Mouse (Mus musculus) megakaryocyte, embryonic 14.5 days (primary cell): Measurements from ENCODE around the gene Zbtb8os.

Source experiments
- FLI1 ChIP-seq: IDR thresholded peaks from 2 replicates; pipeline ENCODE4 v1.6.1; 2012; ENCODE audit warnings: low read length, inconsistent platforms, mixed read lengths
- GATA1 ChIP-seq: IDR thresholded peaks from 3 replicates; pipeline ENCODE4 v1.6.1; 2012; ENCODE audit warnings: mixed read lengths, low read length, inconsistent platforms, borderline replicate concordance

DNA sequence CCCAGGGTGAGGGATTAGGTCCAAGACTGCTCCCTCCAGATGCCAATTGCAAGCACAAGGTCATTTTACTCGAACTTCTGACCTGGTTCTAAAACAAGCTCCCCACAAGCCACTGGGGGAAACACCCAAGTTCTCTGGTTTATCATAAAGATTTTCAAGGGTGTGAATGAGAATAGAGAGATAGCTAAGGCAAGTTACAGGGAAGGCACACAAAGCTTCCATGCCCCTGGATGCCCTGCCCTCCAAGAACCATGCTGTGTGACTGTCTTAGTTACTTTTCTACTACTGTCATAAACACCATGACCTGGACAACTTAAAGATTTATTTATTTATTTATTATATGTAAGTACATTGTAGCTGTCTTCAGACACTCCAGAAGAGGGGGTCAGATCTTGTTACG lies 51.5 kb downstream of the Zbtb8os start:
- TF ChIP-seq GATA1, result no peak
- TF ChIP-seq FLI1, result no peak
